Mouse (Mus musculus): Measurements from ENCODE around the gene Cmtm7. TPM values are rescaled to one million over a fixed set of nuclear protein-coding genes. Genes with fewer than 3 reads are reported as not detected.

Gene Cmtm7
- polyA plus RNA-seq, 3 experiments from 2014 or later, result 44.6 to 117 (median 64.8) TPM

DNA sequence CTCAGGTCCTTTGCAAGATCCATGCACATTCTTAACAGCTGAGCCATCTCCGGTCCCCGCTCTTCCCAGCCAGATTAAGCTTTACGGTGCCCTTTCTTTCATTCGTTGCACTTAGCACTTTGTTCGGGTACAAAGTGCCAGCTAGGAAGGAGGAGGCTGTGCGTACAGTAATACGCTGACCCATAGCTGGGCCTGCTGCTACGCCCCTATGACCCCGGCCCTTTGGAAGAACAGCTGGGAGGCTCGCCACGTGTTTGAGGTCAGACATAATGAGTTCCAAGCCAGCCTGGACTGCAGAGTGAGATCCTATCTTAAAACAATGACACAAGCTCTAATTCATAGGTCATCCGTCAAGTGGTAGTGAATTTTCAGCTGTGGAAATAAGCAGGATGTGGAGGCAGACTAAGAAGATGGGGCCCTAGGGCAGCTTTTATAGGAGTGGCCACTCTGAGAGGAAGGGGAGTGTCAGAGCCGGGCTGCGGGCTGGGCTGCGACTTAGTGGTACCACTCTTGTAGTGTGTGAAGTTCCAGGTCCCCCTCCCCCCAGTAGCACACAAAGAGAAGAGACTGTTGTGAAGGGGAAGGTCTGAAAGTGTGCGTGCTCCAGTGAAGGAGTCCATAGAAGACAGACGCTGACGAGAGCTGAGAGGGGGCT lies 64.9 kb downstream of the Cmtm7 start:
- ATAC-seq, result no peak

GRCm38 (mm10) chr9:114713481-114713880 lies 68.2 kb downstream of the Cmtm7 start:
- ATAC-seq, result no peak

DNA sequence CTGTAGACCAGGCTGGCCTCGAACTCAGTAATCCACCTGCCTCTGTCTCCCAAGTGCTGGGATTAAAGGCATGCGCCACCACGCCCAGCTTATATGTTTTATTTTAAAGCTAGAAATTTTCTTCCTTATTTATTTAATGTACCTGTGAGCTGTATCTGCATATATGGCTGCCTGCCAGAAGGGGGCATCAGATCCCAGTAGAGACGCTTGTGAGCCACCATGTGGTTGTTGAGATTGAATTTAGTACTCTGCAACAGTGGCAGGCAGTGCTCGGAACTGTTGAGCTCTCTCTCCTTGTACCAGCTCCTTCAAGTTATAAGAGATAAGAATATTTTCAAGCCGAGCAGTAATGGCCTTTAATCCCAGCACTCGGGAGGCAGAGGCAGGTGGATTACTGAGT lies 71.3 kb downstream of the Cmtm7 start:
- ATAC-seq, result peak; percentile 41

DNA sequence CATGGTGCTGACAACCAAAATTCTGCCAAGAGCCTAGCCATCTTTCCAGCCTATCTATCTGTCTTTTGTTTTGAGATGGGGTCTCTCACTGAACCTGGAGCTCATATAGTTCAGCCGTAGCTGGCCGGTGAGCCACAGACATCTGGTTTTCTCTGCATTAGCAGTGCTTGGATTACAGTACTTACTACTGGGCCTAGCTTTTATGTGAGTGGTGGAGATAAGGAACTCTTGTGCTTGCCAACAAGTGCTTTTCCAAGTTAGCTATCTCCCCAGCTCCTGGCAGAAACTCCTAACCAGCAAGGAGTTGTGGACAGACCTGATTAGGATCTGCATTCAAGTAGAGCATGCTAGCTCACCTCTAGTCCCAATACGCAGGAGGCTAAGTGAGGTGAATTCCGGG lies 73.9 kb downstream of the Cmtm7 start:
- ATAC-seq, result no peak

Other genes with a start within 250 kb of the Cmtm7 start
- under 1 TPM in 1 of 3 experiments, not detected in 2; 0.04 TPM for gene Trim71, start 217.5 kb downstream of the Cmtm7 start, polyA plus RNA-seq (2017; shearing (Covaris generic))
- gene Cnot10, start 141.7 kb downstream of the Cmtm7 start, polyA plus RNA-seq (2017; shearing (Covaris generic)), result 10 to 100 TPM; 21.2 to 24.4 (median 23.6) TPM
- 10 to 100 TPM; 46.3 to 55.0 (median 50.4) TPM for gene Dync1li1, start 93.1 kb downstream of the Cmtm7 start, polyA plus RNA-seq (2017; shearing (Covaris generic))
- gene Cmtm6, start 50.7 kb downstream of the Cmtm7 start, polyA plus RNA-seq (2017; shearing (Covaris generic)), result 10 to 100 TPM; 62.5 to 80.3 (median 72.6) TPM
- not detected for gene Cmtm8, start 62.3 kb upstream of the Cmtm7 start, polyA plus RNA-seq (2017; shearing (Covaris generic))
- 10 to 100 TPM; 13.0 to 20.4 (median 17.3) TPM for gene Gpd1l, start 152.1 kb upstream of the Cmtm7 start, polyA plus RNA-seq (2017; shearing (Covaris generic))
- not detected for gene Osbpl10, start 196.7 kb upstream of the Cmtm7 start, polyA plus RNA-seq (2017; shearing (Covaris generic))
- gene Rps27rt, start 200.9 kb upstream of the Cmtm7 start, polyA plus RNA-seq (2017; shearing (Covaris generic)), result 1,000 to 10,000 TPM; 2,830 to 6,239 (median 3,618) TPM

Measured in inflammation-experienced regulatory T-cells, adult 6 months (primary cell).